Mouse (Mus musculus) brain, embryonic 14.5 days (tissue): ENCODE measurements at regions not wholly inside any gene's neighbourhood (a gene's known extent, or its start where the extent isn't known, plus 50 kb on each side); places are given as distances from the start of the nearest gene placed in this dataset.

Experiments used
- CTCF ChIP-seq: fragments of 200-500 bp; IDR thresholded peaks from 2 replicates; pipeline ENCODE4 v1.5.1; 2012; ENCODE audit warnings: inconsistent platforms, mild to moderate bottlenecking, moderate library complexity, borderline replicate concordance; ENCODE audit not compliant: insufficient read depth, insufficient read length; ENCODE audit errors: extremely low read depth
- POLR2A ChIP-seq: fragments of 200-500 bp; IDR thresholded peaks from 2 replicates; pipeline ENCODE4 v1.6.1; 2012; ENCODE audit warnings: mild to moderate bottlenecking, inconsistent platforms, borderline replicate concordance; ENCODE audit not compliant: poor library complexity, insufficient read depth, insufficient read length, severe bottlenecking; ENCODE audit errors: extremely low read depth

GRCm38 (mm10) chr10:67726351-67726750, 177.6 kb upstream of the Ado start:
- no peak for TF ChIP-seq CTCF
- TF ChIP-seq POLR2A: no peak
